In the genomic region with DNA sequence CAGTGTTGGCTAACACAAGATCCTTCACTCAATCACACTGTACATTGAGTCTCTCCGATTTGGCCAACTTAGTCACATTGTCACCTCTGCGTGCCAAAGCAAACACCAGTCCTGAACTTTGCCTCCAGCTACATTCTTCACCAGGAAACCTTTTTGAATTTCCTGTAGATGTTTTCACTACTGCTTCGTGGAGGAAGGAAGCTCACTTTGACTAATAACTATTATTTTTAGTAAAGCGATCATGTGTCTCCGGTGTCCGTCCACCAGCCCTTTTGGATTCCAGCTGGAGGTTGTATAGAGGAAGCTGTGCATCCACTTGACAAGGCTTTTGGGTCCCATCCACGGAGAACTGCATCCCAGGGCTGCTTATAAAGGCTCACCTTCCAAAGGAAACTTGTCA, we compare ENCODE assay signal across 11 mouse cellular contexts.
DNase-seq lines count a peak whose midpoint lies in the region; ATAC-seq and TF ChIP-seq lines count a peak whose summit lies in the region.
"Had no signal": no experiment of that assay in that cellular context is flagged by ENCODE, and none has a peak within 500 bp of the region (broad histone marks: within the 10 kb centered on the region; RNA-seq: fewer than 3 reads in every experiment).

No protein-coding gene starts in this region.

- TF ChIP-seq CTCF in kidney, postnatal 0 days (IDR thresholded peaks at IDR 0.05; ENCODE audit: low read depth), result no peak

- no peak overlapping the region for H3K4me3 ChIP-seq in heart, embryonic 16.5 days (ENCODE audit: low read length)
- no peak overlapping the region for H3K4me3 ChIP-seq in kidney, postnatal 0 days (replicated peaks; ENCODE audit: low read depth, low read length)
- H3K4me3 ChIP-seq: neural tube, embryonic 12.5 days had no signal

- H3K4me1 ChIP-seq in heart, embryonic 16.5 days (ENCODE audit: control insufficient read depth, insufficient read depth, low read length), result peaks cover 10% of the 10 kb centered on the region
- no peaks in the 10 kb centered on the region for H3K4me1 ChIP-seq in kidney, postnatal 0 days (replicated peaks; ENCODE audit: insufficient read depth, low read length)
- H3K4me1 ChIP-seq: neural tube, embryonic 12.5 days had no signal

- peak; percentile 78 for ATAC-seq in heart, embryonic 16.5 days (replicated peaks; ENCODE audit: extremely low read depth, insufficient read depth, low FRiP score)
- ATAC-seq in kidney, postnatal 0 days (replicated peaks; ENCODE audit: low FRiP score, low read depth), result no peak
- ATAC-seq: forebrain, embryonic 16.5 days had no signal

- no peaks in the 10 kb centered on the region for H3K9me3 ChIP-seq in heart, embryonic 16.5 days (replicated peaks; ENCODE audit: control insufficient read depth, low read length)
- H3K9me3 ChIP-seq in kidney, postnatal 0 days (replicated peaks; ENCODE audit: low read length), result no peaks in the 10 kb centered on the region
- H3K9me3 ChIP-seq: neural tube, embryonic 12.5 days had no signal

- no peaks in the 10 kb centered on the region for H3K27me3 ChIP-seq in heart, embryonic 16.5 days (ENCODE audit: control insufficient read depth, insufficient read depth, low read length)
- no peaks in the 10 kb centered on the region for H3K27me3 ChIP-seq in kidney, postnatal 0 days (ENCODE audit: insufficient read depth, low read length)
- H3K27me3 ChIP-seq: neural tube, embryonic 12.5 days had no signal

- H3K4me2 ChIP-seq in heart, embryonic 16.5 days (ENCODE audit: low read depth, low read length), result no peak overlapping the region
- no peak overlapping the region for H3K4me2 ChIP-seq in kidney, postnatal 0 days (ENCODE audit: low read length)
- H3K4me2 ChIP-seq: neural tube, embryonic 12.5 days had no signal

- no peak overlapping the region for H3K27ac ChIP-seq in heart, embryonic 16.5 days (ENCODE audit: low read length)
- H3K27ac ChIP-seq in kidney, postnatal 0 days, result no peak overlapping the region
- H3K27ac ChIP-seq: liver, embryonic 14.5 days; neural tube, embryonic 12.5 days had no signal

- peak; percentile 26 for DNase-seq in embryo, embryonic 10 days (ENCODE audit: low spot score)
- DNase-seq in embryo, embryonic 9.5 days (ENCODE audit: extremely low spot score), result no peak
- DNase-seq in kidney, postnatal 0 days (ENCODE audit: low spot score), result peak; percentile 74
- DNase-seq in lung, postnatal 4 days, result peak; percentile 38 to 44
- DNase-seq in thymus, postnatal 25 days, result no peak
- no peak for DNase-seq in cerebellum, adult 8-10 months
- DNase-seq in left cerebral cortex, adult 18-20 months (ENCODE audit: low spot score in 2 of 2), result no peak

- 49% methylated on average over 7 of the region's 7 CpGs for WGBS in heart, embryonic 16.5 days
- 13% methylated on average over 7 of the region's 7 CpGs for WGBS in kidney, postnatal 0 days

- H3K9ac ChIP-seq in heart, embryonic 16.5 days (ENCODE audit: low read length), result no peak overlapping the region
- no peak overlapping the region for H3K9ac ChIP-seq in kidney, postnatal 0 days (ENCODE audit: low read depth, low read length)
- H3K9ac ChIP-seq: liver, embryonic 14.5 days; neural tube, embryonic 12.5 days had no signal

- H3K36me3 ChIP-seq in heart, embryonic 16.5 days (ENCODE audit: control insufficient read depth, insufficient read depth), result no peaks in the 10 kb centered on the region
- no peaks in the 10 kb centered on the region for H3K36me3 ChIP-seq in kidney, postnatal 0 days (ENCODE audit: insufficient read depth, low read length)
- H3K36me3 ChIP-seq: neural tube, embryonic 12.5 days had no signal

Comparison
In these comparisons a context has a peak if more than half of its experiments do, and no peak if none do; other contexts are left out.
1. DNase-seq: peak in embryo, embryonic 10 days (single experiment), kidney, postnatal 0 days (single experiment) and lung, postnatal 4 days (2 of 2); none in embryo, embryonic 9.5 days (single experiment), thymus, postnatal 25 days (single experiment), cerebellum, adult 8-10 months (single experiment) and left cerebral cortex, adult 18-20 months (0 of 2).